Mouse (Mus musculus): ENCODE measurements at regions not wholly inside any gene's neighbourhood (a gene's known extent, or its start where the extent isn't known, plus 50 kb on each side); places are given as distances from the start of the nearest gene placed in this dataset.

DNA sequence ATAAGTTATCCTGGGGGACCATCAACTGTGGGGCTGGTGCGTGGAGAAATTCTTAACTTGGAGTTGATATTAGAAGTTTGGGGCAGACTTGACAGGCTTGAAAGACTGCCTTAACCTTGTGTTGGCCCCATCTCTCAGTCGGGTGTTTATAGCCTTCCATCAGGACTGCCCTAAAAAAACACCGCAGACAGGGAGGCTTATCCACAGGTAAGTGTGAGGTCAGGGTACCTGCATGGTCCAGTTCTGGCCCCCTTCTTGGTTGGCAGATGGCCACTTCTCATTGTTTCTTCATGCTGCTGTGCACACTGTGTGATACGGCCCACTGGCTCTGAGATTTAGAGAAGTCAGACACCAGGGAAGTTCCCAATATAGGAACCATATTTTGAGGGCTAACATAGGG lies 50.2 kb upstream of the Slc35b4 start:
- TF ChIP-seq POLR2A (IDR thresholded peaks at IDR 0.05; ENCODE audit: low read depth, low read length) (no peak), CTCF (conservative IDR thresholded peaks at IDR 0.05; ENCODE audit: insufficient read depth, insufficient read length, low read depth, low read length) (no peak)
